Mouse (Mus musculus): Measurements from ENCODE around the gene Elobl. TPM values are rescaled to one million over a fixed set of nuclear protein-coding genes. Genes with fewer than 3 reads are reported as not detected.

The Elobl gene
- polyA plus RNA-seq, 1 experiment from 2014 or later, result not detected

DNA sequence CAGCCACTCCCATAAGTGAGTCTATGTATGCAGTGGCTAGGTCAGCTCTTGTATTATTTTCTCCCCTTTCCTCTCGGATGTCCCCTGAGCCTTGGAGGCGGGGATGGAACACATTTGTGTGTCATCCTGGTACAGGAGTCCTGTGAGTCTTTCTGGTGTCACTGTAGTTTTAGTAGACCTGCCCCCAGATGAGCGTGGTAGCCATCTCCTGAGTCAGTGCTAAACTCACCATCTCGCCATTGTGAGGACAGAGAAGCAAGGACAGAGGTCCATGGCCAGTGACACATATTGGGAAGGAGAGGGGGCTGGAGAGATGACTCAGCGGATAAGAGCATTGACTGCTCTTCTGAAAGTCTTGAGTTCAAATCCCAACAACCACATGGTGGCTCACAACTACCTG lies 10.5 kb upstream of the Elobl start:
- DNase-seq (ENCODE audit: low spot score) (no peak), ATAC-seq (no peak)
- Histone ChIP-seq H3K4me1 (ENCODE audit: insufficient read depth, low read depth, low read length) (no peaks in the 10 kb centered on the region; the same call in none of the 2 replicates), H3K36me3 (ENCODE audit: insufficient read depth, low read length) (no peaks in the 10 kb centered on the region), H3K27ac (ENCODE audit: low read length) (no peak overlapping the region), H3K9ac (replicated peaks; ENCODE audit: low read depth) (no peak overlapping the region), H3K27me3 (replicated peaks; ENCODE audit: insufficient read depth, low read length) (no peaks in the 10 kb centered on the region), H3K4me2 (replicated peaks; ENCODE audit: low read depth, low read length) (no peak overlapping the region), H3K9me3 (ENCODE audit: low read length) (no peaks in the 10 kb centered on the region), H3K4me3 (ENCODE audit: low read depth, low read length) (no peak overlapping the region)
- 91% methylated on average over 5 of the region's 5 CpGs for WGBS
- TF ChIP-seq EP300 (IDR thresholded peaks at IDR 0.05) (no peak), CTCF (IDR thresholded peaks at IDR 0.05) (no peak)

DNA sequence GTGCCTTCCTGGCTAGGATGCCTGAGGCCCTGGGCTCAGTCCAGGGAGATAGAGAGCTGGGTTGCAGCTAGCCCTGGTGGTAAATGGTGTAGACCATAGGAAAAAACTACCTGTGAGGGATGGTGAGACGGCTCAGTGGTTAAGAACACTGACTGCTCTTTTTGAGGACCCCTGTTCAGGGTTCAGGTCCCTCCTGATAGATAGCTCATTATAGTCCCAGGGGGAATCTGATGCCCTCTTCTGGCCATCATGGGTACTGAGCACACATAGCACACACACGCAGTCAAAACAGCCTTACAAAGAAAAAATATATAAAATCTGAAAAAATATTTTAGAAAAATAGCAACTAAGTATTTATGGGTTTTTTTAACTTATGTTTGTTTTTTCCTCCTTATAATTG lies 9.6 kb upstream of the Elobl start:
- no peak for TF ChIP-seq EP300 (IDR thresholded peaks at IDR 0.05)
- TF ChIP-seq CTCF (IDR thresholded peaks at IDR 0.05), result peak; percentile 53
- Histone ChIP-seq H3K27me3 (replicated peaks; ENCODE audit: insufficient read depth, low read length) (no peaks in the 10 kb centered on the region), H3K4me2 (replicated peaks; ENCODE audit: low read depth, low read length) (no peak overlapping the region), H3K4me3 (ENCODE audit: low read depth, low read length) (no peak overlapping the region), H3K9me3 (ENCODE audit: low read length) (no peaks in the 10 kb centered on the region), H3K36me3 (ENCODE audit: insufficient read depth, low read length) (no peaks in the 10 kb centered on the region), H3K9ac (replicated peaks; ENCODE audit: low read depth) (no peak overlapping the region), H3K4me1 (ENCODE audit: insufficient read depth, low read depth, low read length) (no peaks in the 10 kb centered on the region; the same call in none of the 2 replicates), H3K27ac (ENCODE audit: low read length) (no peak overlapping the region)
- 98% methylated on average over 2 of the region's 2 CpGs for WGBS
- no peak for DNase-seq (ENCODE audit: low spot score)
- ATAC-seq, result no peak

DNA sequence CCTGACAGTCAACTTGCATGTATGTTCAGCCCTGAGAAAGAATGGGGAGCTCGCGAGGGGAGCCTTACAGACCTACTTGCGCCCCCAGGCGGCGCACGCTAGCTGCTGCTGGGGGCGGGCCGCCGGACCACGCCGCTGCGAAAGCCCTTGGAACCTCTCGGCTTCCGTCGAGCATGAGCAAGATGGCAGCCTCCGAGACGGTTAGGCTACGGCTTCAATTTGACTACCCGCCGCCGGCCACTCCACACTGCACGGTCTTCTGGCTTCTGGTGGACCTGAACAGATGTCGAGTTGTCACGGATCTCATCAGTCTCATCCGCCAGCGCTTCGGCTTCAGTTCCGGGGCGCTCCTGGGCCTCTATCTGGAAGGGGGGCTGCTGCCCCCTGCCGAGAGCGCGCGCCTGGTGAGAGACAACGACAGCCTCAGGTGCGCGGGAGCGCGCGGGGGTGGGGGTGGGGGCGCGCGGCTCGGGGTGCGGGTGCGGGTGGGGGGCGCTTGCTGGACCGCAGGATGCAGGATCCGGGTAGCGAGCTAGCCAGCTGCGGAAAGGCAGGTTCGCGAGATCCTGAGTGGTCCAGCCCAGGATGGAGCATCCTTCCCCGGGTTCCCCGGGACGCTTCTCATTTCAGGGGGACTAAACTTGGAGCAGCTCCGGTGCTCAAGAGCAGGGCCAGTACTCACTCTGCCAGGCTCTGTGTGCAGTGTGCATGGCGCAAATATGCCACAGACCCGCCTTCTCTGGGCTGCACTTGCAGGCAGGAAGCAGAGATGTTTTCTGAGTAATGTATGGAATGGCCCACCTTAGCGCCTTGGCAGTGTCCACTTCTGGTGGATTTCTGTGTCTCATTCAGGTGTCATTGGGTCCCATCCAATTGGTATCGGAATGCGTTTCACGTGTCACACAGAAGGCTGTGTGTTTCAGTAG lies 7.3 kb upstream of the Elobl start:
- H3K4me2 ChIP-seq (replicated peaks; ENCODE audit: low read depth, low read length), result peak overlapping the region; percentile 81
- 1% methylated on average over 57 of the region's 62 CpGs for WGBS
- peak; percentile 93 for ATAC-seq

DNA sequence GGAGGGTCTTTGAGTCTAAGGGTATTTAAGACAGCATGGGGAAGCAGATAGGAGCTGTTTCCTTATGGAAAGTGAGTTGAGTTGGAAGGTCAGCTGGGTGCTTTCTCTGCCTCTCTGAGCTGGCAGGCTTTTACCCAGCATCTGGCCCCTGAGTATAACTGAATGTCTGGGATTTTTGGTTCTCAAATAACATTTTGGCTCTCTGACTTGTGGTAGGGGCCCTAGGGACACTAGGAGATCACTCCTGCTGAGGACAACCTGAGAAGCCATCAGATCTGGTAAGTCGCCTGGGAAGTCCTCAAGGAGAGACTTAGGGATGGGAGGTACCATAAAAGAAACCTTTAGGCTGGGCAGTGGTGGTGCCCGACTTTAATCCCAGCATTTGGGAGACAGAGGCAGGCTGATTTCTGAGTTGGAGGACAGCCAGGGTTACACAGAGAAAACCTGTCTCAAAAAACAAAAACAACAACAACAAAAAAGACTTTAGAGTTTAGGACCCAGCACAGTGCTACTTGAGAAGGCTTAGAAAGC lies 3.5 kb upstream of the Elobl start, which contains the start of gene Coil:
Coil (plus strand) TSS at position 51 of the 531 bp plus-strand sequence.
- no peak within 1 kb of the TSS for H3K4me2 ChIP-seq (replicated peaks; ENCODE audit: low read depth, low read length)
- H3K36me3 ChIP-seq (ENCODE audit: insufficient read depth, low read length), result no peaks in the 10 kb centered on the region
- H3K4me3 ChIP-seq (ENCODE audit: low read depth, low read length), result no peak within 1 kb of the TSS
- no peaks in the 10 kb centered on the region for H3K27me3 ChIP-seq (replicated peaks; ENCODE audit: insufficient read depth, low read length)
- TF ChIP-seq EP300 (IDR thresholded peaks at IDR 0.05), result no peak
- TF ChIP-seq CTCF (IDR thresholded peaks at IDR 0.05), result no peak
- DNase-seq (ENCODE audit: low spot score) (peak; percentile 25), ATAC-seq (no peak; the same call in 1 of the 2 replicates)
- no peaks in the 10 kb centered on the region for H3K9me3 ChIP-seq (ENCODE audit: low read length)
- no peaks in the 10 kb centered on the region; the same call in none of the 2 replicates for H3K4me1 ChIP-seq (ENCODE audit: insufficient read depth, low read depth, low read length)
- H3K9ac ChIP-seq (replicated peaks; ENCODE audit: low read depth), result no peak within 1 kb of the TSS
- H3K27ac ChIP-seq (ENCODE audit: low read length), result no peak within 1 kb of the TSS
- WGBS, result 30% methylated on average over 2 of the region's 2 CpGs

More for the DNA sequence above, 7.3 kb upstream of the Elobl start:
- Histone ChIP-seq H3K27ac (ENCODE audit: low read length) (peak overlapping the region; percentile 58; the same call in 1 of the 2 replicates), H3K4me3 (ENCODE audit: low read depth, low read length) (peak overlapping the region; percentile 64), H3K4me1 (ENCODE audit: insufficient read depth, low read depth, low read length) (no peaks in the 10 kb centered on the region; the same call in none of the 2 replicates), H3K36me3 (ENCODE audit: insufficient read depth, low read length) (no peaks in the 10 kb centered on the region), H3K9me3 (ENCODE audit: low read length) (no peaks in the 10 kb centered on the region), H3K9ac (replicated peaks; ENCODE audit: low read depth) (peak overlapping the region; percentile 59), H3K27me3 (replicated peaks; ENCODE audit: insufficient read depth, low read length) (no peaks in the 10 kb centered on the region)
- DNase-seq (ENCODE audit: low spot score), result peak; percentile 97
- TF ChIP-seq EP300 (IDR thresholded peaks at IDR 0.05), result no peak
- TF ChIP-seq CTCF (IDR thresholded peaks at IDR 0.05), result peak; percentile 90

DNA sequence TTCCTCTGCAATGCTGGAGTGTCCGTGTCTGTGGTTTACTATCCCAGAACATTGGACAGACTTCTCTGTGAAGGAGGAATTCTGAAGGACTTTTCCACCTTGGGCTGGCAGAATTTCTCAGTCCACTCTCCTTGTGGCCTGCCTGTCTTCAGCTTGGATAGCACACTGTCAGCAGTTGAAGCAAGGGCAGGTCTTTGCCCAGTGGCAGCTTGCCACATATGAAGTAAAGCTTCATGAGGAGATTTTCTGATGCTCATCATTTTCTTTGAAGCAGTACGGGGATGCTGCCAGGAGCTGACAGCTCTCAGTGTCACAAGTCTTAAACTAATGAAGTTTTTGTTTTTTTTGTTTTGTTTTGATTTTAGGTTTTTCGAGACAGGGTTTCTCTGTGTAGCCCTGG lies 7.9 kb downstream of the Elobl start:
- H3K36me3 ChIP-seq (ENCODE audit: insufficient read depth, low read length), result no peaks in the 10 kb centered on the region
- H3K9me3 ChIP-seq (ENCODE audit: low read length), result no peaks in the 10 kb centered on the region
- no peak overlapping the region for H3K27ac ChIP-seq (ENCODE audit: low read length)
- 57% methylated on average over 3 of the region's 3 CpGs for WGBS
- TF ChIP-seq EP300 (IDR thresholded peaks at IDR 0.05) (no peak), CTCF (IDR thresholded peaks at IDR 0.05) (no peak)
- H3K4me1 ChIP-seq (ENCODE audit: insufficient read depth, low read depth, low read length), result no peaks in the 10 kb centered on the region
- no peaks in the 10 kb centered on the region for H3K27me3 ChIP-seq (replicated peaks; ENCODE audit: insufficient read depth, low read length)
- H3K9ac ChIP-seq (replicated peaks; ENCODE audit: low read depth), result no peak overlapping the region
- no peak overlapping the region for H3K4me2 ChIP-seq (replicated peaks; ENCODE audit: low read depth, low read length)
- DNase-seq (ENCODE audit: low spot score), result no peak
- H3K4me3 ChIP-seq (ENCODE audit: low read depth, low read length), result no peak overlapping the region
- no peak for ATAC-seq

DNA sequence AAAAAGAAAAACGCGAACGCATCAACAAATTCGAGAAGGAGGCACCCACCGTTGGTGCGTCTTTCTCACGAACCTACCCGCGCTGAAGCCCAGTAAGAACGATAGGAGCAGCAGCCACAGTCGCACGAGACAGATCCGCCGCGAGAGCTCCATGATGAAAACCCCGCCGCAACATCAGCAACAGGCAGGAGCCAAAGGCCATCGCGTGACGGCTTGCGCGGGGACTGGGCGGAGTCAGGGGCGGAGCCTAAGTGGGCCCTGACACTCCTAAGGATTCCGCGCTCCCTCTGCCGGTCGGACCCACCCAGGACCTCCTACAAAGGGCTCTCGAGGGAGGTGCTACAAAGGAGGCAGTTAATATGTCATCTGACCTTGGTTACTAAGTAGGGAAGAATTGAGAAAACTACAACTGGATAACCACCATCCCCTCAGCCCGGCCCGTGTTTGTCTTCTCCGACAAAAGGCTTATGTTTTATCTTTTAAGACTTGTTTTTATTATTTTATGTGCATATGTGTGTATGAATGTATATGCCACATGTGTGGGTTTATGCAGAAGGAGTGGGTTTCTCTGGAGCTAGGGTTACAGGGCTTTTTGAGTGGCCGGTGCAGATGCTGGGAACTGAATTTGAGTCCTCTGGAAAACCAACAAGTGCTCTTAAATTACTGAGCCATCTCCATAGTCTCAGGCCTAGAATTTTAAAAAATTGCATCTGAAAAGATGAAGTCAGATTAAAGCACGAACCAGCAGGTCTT lies 11.3 kb downstream of the Elobl start, which contains the start of gene Scpep1:
Scpep1 (minus strand) TSS at position 249 of the 753 bp plus-strand sequence.
- Histone ChIP-seq H3K4me1 (ENCODE audit: insufficient read depth, low read depth, low read length) (no peaks in the 10 kb centered on the region), H3K4me2 (replicated peaks; ENCODE audit: low read depth, low read length) (peak within 1 kb of the TSS; percentile 54), H3K9ac (replicated peaks; ENCODE audit: low read depth) (no peak within 1 kb of the TSS), H3K9me3 (ENCODE audit: low read length) (no peaks in the 10 kb centered on the region), H3K4me3 (ENCODE audit: low read depth, low read length) (peak within 1 kb of the TSS; percentile 41), H3K27me3 (replicated peaks; ENCODE audit: insufficient read depth, low read length) (no peaks in the 10 kb centered on the region), H3K36me3 (ENCODE audit: insufficient read depth, low read length) (no peaks in the 10 kb centered on the region), H3K27ac (ENCODE audit: low read length) (peak within 1 kb of the TSS; percentile 43)
- DNase-seq (ENCODE audit: low spot score) (peak; percentile 98), ATAC-seq (peak; percentile 100)
- TF ChIP-seq EP300 (IDR thresholded peaks at IDR 0.05) (no peak), CTCF (IDR thresholded peaks at IDR 0.05) (peak; percentile 88)
- WGBS, result 3% methylated on average over 34 of the region's 34 CpGs
